Mouse (Mus musculus) liver, postnatal 0 days (tissue): ENCODE data around the gene Exosc8.

Experiments used
- CTCF ChIP-seq: sonication (generic); IDR thresholded peaks from 2 replicates; pipeline ENCODE4 v1.5.1; 2016; ENCODE audit warnings: antibody characterized with exemption, low read depth
- EP300 ChIP-seq: IDR thresholded peaks from 2 replicates; pipeline ENCODE4 v1.6.1; 2016; ENCODE audit warnings: antibody characterized with exemption, low read depth, mild to moderate bottlenecking

GRCm38 (mm10) chr3:54732371-54732770, 2.8 kb downstream of the Exosc8 start:
- TF ChIP-seq CTCF = no peak
- 0 out of 2 replicates have a peak, but pooled peaks have one; percentile 25 for TF ChIP-seq EP300
